Mouse (Mus musculus): ENCODE results near the gene Tmem63c.

- TF ChIP-seq GATA1 (IDR thresholded peaks at IDR 0.05; ENCODE audit: low read length) (no peak), TAL1 (IDR thresholded peaks at IDR 0.05; ENCODE audit: low read length) (no peak)
Measured at GRCm38 (mm10) chr12:86973706-86974105, 47.4 kb upstream of the Tmem63c start.

All from erythroblast, embryonic 14.5 days (primary cell).